Mouse (Mus musculus): ENCODE results near the gene Sctr.
A peak's percentile ranks its signal among the peaks of the same experiment; 100 is the strongest.

The Sctr gene

DNA sequence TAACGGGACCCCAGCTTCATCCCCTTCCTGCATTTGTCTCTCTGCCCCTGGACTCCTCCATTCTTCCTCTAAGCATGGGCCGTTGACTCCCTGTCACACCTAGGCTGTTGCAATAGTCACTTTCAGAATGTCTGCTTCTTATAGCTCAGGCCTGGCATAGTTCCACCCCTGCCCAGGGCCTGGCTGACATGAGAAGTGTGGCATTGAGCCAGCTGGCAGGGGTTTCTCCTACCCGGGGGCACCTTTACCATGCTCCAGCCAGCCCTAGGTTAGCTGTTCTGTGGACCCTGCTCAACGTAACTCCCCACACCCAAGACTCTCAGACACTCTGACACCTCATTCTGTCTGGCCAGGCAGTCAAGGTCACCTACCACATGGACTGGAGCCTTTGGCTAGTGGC lies 21.0 kb downstream of the Sctr start:
- no peak for DNase-seq (ENCODE audit: low spot score in 2 of 2)

DNA sequence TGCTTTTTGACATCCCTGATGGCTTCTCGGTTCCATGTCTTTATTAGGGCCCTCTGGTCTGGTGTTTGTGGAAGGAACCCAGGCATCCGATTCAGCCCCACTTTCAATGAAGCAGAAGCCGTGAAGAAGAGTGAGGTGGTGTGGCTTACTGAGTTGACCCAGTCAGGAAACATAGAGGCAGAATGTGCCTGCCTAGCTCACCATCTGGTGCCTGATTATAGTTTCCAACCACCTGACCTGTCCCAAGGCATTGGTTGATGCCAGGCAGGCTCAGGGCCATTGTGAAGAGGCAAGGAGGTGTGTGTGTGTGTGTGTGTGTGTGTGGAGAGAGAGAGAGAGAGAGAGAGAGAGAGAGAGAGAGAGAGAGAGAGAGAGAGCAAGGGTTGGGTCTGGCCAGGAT lies 23.8 kb downstream of the Sctr start:
- no peak for DNase-seq (ENCODE audit: low spot score in 2 of 2)

DNA sequence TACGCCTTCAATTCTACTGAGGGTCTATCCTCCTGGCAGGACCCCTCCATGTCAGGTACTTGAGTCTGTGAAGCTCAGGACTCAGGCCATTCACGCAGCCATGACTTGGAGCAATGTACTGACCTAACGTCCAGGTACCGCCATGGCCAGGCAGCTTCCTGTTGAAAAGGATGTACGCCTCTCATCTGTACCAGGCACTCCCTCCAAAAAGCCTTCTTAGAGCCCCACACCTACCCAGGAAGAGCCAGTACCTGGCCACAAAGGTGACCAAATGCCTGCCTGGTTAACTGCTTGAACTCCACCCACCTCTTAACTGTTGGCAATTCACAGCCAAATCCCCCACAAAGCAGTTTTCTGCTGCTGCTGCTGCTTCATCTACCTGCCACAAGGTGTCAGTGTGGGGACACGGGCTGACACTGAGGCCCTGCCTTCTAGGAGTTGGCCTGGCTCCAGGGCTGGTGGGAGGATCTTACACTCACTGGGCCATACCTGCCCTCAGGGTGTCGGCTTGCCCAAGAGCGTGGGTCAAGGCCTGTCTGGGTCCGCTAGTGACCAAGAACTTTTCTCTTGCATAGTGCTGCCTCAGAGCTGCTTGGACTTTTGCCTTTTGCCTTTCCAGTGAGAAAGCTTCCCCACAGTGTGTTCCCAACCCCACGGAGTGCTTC lies 26.2 kb downstream of the Sctr start:
- DNase-seq (ENCODE audit: low spot score in 2 of 2): peak; percentile 26 to 76

DNA sequence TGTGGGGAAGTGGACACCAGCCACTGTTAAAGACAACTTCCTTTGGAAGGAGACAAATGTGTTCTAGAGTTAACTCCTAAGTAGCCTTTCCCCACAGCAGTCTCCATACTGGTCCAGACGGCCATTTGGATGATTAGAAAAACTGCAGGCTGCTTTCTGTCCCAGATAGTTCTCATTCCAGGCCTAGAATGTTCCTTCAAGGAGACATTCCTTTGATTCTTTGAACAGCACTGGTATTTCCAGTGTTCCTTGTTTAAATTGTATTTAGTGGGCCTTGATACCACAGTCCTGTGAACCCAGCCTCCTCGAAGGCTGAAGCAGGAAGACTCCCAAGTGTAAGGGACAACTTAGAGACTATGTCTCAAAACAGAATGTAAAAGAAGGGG lies 26.8 kb downstream of the Sctr start:
- no peak for DNase-seq (ENCODE audit: low spot score in 2 of 2)

DNA sequence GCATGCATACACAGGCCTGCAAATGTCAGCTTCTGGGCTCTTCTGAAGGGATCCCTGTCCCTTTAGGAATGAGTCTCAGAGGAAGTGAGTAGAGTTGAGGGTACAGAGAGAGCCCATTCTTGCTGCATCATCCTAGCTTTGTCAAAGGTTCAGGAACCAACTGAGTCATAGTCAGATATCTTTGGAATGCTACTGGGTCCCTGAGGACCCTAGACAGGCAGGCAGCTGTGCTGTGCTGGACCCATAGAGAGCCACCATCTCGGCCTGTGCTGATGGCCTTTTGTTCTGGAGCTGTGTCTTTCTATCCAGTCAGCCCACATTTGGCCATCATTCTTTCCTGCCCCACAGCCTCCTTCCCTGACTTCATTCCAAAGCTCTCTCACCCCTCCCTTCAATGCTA lies 28.1 kb downstream of the Sctr start:
- no peak for DNase-seq (ENCODE audit: low spot score in 2 of 2)

DNA sequence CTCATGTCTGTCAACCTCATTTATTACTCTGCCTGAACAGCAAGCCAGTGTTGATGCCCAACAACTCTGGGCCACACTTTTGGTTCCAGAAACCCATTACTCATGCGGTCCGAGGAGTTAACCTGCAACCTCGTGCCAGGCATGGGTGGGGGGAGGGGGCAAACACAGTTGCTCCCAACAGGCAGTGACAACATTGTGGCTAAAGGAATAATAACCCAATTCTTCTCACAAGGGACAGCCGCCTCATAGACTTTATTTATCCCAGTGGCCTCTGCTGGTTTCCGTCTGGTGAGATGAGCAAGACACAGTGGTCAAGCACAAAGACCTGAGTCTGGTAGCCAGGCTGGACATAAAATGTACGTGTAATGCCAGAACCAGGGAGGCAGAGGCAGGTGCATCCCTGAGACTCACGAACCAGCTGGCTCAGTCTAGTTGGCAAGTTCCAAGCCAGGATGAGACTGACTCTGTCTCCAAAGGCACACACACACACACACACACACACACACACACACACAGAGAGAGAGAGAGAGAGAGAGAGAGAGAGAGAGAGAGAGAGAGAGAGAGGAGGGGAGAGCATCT lies 28.9 kb downstream of the Sctr start:
- no peak for DNase-seq (ENCODE audit: low spot score in 2 of 2)

DNA sequence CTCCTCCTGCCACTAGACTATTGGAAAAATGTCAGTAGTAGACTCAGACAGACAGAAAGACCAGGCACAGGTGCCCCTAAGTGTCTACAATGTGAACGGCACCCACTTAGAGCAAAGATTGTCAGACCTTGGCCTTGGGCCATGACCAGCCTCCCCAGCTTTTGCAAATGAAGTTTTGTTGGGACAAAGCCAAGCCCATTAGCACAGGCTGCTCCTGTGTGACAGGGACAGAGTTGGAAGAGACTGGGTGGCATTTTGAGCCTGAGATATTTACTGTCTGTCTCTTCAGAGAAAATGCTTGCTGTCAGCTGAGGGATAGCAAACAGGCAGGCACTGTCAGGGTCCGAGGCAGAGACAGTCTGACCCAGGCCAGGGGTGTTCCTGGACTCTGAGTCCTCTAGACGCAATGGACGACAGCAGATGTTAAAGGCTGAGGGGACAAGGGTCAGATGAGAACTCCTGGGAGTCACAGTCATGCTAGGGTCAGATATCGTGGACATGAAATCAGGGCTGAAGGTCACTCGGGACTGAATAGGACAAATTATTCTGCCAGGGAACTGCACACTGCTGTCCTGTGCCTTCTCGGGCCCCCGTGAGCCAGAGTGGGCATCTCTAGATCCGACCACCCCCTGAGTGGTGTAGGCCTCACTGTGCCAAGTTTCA lies 30.5 kb downstream of the Sctr start:
- DNase-seq (ENCODE audit: low spot score in 2 of 2): no peak

DNA sequence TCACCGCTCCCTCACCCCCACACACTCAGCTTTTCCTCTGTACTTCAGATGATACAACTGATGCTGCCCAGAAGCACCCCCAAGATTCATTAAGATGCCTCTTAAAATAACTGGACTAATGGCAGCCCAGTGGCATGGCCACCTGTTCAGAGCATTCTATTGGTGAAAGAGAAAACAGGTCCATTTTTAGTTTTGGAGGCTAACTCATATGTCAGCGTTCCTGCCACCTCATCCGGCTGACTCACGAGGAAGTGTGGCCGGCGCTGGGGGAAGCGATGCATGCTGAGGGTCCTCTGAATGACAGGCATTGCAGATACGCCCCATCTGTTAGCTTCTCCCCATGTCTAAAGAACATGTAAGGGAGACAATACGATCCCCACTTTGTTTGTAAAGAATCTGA lies 31.9 kb downstream of the Sctr start:
- DNase-seq (ENCODE audit: low spot score in 2 of 2): no peak

DNA sequence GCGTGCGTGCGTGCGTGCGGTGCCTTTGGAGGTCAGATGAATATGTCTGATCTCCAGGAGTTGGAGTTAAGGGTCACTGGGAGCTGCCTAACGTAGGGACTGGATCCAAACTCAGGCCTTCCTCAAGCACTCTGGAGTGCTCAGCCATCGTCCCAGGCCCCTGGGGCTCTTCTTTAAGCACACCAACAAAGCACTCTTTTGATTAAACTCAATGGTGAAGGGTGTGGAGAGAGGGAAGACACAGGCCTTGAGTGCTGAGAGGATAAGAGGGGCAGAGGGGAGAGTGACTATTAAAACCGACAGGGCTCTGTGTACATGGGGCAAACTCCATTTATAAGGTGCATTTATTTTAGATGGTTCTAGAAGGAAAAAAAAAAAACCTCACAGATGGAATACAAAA lies 35.7 kb downstream of the Sctr start:
- no peak for DNase-seq (ENCODE audit: low spot score in 2 of 2)

DNA sequence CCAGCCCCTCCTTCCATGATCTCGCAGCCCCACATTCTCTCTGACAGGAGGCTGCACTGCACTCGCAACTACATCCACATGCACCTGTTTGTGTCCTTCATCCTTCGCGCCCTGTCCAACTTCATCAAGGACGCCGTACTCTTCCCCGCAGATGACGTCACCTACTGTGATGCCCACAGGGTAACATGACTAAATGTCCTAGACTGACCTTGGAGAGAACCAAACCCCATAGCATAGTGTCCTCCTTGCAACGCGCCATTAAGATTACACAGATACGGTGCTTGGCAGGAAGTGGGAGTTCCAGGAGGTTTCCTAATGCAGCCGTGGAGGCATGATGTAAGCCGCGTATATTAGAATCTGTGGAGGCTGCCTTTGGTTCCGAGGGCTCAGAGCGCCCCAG lies 37.9 kb downstream of the Sctr start:
- no peak for DNase-seq (ENCODE audit: low spot score in 2 of 2)

DNA sequence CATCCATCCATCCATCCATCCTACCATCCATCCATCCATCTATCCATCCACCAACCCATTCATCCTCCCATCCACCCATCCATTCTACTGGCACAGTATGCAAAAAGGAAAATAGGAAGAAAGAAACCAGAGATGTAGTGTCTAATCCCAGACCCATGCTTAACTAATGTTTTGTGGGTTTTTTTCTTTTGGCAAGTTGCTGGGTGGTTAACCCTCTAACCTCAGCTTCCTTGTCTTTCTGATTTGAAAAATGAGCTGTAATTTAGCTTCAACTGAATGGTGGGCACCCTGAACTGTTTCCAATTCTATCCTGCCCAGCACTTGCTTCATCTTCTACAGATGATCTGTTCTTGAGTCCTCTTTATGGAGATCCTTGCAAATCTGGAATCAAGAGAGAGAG lies 40.6 kb downstream of the Sctr start:
- no peak for DNase-seq (ENCODE audit: low spot score in 2 of 2)

DNA sequence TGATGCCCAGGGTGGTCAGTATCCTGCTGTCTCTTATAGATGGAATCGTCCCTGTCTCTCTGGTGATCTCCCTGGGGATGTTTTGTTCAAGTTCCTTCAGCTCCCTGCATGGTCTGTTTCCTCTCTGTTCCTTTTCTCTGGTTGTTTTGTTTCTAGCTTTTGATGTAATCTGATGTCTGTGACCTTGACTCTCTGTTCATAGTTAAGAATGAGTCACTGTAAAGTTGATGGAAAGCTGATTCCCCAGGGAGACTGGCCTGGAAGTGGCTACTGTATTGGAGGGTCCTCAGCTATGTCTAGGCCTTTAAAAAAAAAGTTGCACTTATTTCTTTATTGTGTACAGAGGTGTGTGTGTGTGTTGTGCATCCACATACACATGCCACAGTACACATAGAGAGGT lies 44.4 kb downstream of the Sctr start:
- DNase-seq (ENCODE audit: low spot score in 2 of 2): no peak

DNA sequence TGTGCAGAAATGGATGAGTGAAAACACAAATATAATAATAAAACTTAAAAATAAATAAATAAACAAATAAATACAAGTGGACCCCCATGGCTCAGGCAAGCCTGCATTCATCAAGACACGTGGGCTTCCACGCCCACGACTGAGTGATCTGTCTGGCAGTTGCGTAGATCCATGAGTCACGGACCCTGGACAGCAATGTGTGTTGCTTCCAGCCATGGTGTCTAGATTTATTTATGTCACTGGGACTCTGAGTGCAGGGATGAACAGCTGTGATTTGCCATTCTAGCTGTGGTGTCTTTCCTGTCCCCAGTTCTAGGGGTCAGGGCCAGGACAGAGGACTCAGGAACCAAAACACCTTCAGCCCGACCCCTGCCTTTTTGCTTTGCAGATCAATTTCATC lies 48.3 kb downstream of the Sctr start:
- DNase-seq (ENCODE audit: low spot score in 2 of 2): no peak

DNA sequence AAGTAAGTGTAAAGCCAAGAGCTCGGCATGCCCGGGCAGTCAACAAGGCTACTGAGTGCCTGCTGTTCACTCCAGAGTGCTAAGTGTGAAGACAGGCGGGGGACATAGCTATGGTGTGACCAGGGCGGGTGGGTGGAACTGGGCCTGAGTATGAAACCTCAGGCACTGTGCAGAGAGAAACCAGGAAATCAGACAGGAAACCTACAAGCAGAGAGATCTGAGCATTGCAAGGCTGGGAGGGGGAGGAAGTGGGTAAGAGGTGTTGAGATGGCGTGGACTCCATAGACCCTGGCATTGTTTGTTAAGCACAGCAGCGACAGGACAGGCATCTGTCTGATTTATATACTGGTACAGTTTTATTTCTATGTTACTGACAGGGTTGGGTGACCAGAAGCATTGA lies 48.8 kb downstream of the Sctr start:
- no peak for DNase-seq (ENCODE audit: low spot score in 2 of 2)

DNA sequence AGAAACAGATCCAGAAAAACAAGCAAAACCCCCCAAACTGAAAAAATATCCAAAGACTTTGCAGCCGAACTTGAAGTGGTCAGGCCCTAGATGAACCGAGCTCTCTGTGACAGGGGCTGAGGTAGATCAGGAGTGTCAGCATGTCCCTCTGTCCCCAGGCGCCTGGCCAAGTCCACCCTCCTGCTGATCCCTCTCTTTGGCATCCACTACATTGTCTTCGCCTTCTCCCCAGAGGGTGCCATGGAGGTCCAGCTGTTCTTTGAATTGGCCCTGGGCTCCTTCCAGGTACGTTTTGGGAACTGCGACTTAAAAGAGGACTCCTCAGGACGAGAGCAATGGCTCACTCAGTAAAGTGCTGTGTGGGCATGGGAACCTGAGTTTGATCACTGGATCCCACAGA lies 49.5 kb downstream of the Sctr start:
- DNase-seq (ENCODE audit: low spot score in 2 of 2): no peak

DNA sequence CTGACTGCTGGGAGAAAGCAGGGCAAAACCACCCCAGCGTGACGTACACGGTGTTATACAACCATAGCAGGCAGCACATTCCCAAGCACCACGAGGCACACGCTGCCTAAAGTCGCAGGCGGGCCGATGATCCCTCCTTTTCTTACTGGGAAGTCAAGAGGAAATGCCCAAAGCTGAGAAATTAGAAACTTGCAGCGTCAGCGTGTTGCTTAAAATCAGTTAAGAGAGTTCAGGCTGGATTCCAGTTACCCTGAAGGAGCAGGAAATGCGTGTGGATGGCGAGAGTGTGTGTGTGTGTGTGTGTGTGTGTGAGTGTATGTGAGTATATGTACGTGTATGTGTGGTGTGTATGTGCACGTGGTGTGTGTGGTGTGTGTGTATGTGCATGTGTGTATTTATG lies 50.4 kb downstream of the Sctr start:
- DNase-seq (ENCODE audit: low spot score in 2 of 2): no peak

DNA sequence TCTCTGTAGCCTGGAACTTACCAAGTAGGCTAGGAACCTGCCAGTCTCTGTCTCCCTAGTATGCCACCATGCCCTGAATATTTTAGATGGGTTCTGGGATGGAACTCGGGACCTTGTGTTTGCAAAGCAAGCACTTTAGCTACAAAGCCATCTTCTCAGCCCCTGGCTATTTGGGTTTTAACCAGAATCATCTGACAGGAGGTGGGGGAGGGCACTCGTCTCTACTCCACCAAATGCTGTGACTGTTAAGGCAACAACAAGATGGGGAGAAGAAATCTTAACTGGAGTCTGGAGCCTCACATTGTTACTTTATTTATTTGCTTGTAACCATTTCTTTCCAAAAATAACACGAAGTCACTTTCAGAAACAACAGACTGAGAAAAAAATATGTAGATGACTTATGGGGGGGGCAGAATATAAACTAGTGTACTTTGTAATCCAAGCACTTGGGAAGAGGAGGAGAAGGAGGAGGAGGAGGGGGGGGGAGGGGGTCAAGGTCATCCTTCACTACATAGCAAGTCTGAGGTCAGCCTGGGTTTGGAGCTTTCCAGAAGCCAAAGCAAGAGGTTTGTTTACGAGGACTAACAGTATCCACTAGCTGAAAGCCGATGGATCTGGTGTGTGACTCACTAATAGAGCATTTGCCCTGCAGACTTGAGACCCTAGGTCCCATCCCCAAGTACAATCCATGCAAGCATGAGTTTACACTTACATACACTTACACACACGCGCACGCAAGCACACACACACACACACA lies 51.2 kb downstream of the Sctr start:
- no peak for DNase-seq (ENCODE audit: low spot score in 2 of 2)

DNA sequence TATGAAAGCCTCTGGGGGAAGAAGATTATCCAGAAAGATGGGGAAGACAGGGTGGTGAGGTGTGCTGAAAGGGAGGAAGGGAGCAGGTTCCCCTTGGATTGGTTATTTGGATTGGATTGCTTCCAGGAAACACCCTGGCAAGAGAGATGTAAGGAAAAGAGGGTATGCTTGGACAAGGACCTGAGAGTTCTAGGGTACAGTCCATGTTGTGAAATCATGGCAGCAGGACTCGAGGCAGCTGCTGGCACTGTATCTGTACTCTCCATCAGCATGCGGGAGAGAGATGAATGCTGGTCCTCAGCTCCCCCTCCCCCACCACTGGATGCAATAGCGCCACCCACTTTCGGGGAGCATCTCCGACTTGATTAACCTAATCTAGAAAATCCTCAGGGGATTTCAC lies 54.0 kb downstream of the Sctr start:
- no peak for DNase-seq (ENCODE audit: low spot score in 2 of 2)

DNA sequence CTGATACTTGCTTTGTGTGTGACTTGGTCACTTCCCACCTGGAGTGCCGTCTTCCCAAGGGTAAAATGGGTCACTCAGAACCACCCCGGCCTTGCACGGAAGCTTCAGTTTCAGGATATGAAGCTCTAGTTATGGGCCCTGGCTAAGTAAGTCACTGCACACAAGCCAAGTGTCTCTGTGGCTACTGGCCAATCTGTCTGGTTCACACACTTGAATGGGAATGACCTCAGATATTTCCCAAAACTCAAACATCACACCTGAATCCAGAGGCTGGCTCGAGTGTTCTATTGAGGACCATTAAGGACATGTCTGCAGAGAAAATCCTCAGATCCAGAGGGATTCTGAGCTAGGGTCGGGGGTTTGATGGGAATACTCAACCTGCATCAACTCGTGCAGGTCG lies 55.5 kb downstream of the Sctr start:
- DNase-seq (ENCODE audit: low spot score in 2 of 2): no peak

DNA sequence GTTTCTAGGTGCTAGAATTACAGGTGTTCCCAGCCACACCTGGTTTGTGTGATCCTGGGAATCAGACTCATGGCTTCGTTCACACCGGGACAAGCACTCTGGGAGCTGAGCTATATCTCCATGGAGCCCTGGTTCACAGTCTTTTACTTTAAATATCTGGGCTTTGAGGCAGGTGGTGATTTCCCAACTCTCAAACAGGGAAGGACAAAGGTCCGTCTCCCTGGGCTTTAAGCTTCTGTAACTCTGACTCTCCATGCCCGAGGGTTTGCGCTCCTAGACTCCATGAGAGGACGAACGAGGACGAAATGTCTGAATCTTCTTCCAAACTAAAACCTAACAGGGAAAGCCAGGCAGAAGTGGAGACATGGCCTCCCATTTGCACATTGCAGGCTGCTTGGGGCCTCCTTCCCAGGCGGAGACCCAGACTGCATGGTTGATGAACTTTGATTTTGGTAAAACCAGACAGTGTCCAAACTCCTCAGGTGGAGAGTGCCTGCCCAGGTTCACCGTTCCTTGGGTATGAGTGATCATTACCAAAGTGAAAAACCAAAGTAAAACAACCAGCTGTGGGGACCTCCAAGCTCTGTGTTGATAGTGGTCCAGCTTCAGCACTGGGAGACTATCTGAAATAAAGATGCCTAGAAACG lies 57.5 kb downstream of the Sctr start:
- DNase-seq (ENCODE audit: low spot score in 2 of 2): no peak

DNA sequence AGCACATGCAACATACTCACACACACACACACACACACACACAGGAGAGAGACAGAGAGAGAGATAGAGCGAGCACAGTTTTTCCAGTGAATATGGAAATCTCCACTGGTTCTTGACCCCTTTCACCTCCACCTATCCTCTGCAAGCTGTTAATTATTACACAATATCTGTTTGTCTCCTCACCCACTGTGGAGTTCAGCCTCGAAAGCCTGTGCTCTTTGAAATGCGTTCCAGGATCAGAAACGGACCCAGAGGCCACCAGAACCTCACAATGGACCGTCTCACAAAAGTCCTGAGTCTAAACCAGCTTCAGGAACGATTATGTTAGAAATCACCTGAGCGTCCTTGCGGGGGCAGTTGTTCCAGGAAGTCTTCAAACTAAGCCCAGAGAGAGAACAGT lies 59.5 kb downstream of the Sctr start:
- DNase-seq (ENCODE audit: low spot score in 2 of 2): no peak

DNA sequence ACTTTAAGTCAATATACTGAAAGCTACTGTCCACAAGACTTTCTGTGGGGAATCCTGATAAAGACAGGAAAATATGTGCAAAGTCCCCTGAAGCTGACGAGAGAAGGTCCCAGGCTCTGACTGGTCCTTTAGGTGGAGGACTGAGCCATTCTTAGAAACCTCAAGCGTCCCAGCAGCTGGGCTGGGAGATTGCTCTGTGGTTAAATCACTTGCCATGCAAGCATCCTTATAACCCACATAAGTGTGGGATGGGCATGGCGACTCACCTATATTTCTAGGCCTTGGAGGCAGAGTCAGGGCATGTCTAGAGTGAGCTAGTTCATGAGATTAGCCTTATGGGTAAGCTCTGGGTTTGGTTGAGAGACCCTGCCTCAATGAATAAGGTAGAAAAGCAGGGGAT lies 59.9 kb downstream of the Sctr start:
- DNase-seq (ENCODE audit: low spot score in 2 of 2): no peak
